Mouse (Mus musculus): ENCODE data around the gene Zfp871.
"Not testable (repeated sequence)": the region's sequence is repeated elsewhere in the genome, so short reads cannot be mapped to it uniquely, and the experiment has no call there.

Gene Zfp871

GRCm38 (mm10) chr17:32738406-32738805, 49.7 kb downstream of the Zfp871 start:
- DNase-seq (ENCODE audit: extremely low spot score), result no peak

DNA sequence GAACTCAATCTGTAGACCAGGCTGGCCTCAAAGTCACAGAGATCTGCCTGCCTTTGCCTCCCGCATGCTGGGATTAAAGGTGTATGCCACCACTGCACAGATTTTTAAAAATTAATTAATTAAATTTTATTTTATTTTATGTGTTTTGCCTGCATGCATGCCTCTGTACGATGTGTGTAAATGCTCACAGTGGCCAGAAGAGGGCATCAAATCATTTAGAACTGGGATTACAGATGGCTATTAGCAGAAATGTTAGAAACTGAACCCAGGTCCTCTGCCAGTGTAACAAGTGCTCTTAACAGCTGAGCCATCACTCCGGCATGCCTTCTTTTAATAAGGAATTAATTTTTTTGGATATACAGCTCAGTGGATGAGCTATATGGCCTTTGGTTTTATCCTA, 59.1 kb downstream of the Zfp871 start:
- no peak for DNase-seq (ENCODE audit: extremely low spot score)

DNA sequence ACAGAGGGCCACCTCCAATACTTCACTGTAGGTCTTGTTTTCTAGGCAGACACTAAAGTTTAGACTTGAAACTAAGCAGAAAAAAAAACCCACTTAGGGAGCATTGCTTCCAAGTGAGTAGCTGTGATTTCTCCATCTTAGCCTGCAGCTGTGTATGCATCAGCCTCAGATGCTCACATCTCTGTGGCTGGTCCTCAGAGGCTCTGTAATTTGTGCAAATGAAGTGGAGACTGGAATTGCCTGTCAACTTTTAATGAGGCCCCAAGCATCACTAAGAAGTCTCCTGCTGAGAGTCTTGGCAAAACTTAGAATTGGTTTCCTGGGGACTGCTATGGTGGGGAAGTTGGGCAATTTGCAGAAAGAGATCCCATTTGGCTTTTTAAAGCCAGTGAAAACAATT, 61.7 kb downstream of the Zfp871 start:
- DNase-seq (ENCODE audit: extremely low spot score), result not testable (repeated sequence)

GRCm38 (mm10) chr17:32722771-32723170, 65.3 kb downstream of the Zfp871 start:
- DNase-seq (ENCODE audit: extremely low spot score), result no peak

- DNase-seq (ENCODE audit: extremely low spot score), result not testable (repeated sequence)
Observed at GRCm38 (mm10) chr17:32722151-32722550, 65.9 kb downstream of the Zfp871 start.

Measured in embryo, embryonic 9.5 days (tissue).